Mouse (Mus musculus) skeletal muscle tissue, adult 2 months (tissue): ENCODE data around the gene Chadl.

ENCODE experiments used
- DNase-seq: peaks from one replicate; pipeline ENCODE4 v3.0.0-alpha.2; 2012; ENCODE audit warnings: low read depth, low spot score

Chadl gene

GRCm38 (mm10) chr15:81700601-81701000 is 3.5 kb upstream of the Chadl start:
- DNase-seq: no peak

- DNase-seq: no peak
These were observed 3.1 kb upstream of the Chadl start for GRCm38 (mm10) chr15:81700161-81700560.

GRCm38 (mm10) chr15:81698532-81698931 is 1.4 kb upstream of the Chadl start:
- DNase-seq: no peak

GRCm38 (mm10) chr15:81697847-81698246 is 760 bp upstream of the Chadl start:
- no peak for DNase-seq

GRCm38 (mm10) chr15:81694891-81695290 is 2.2 kb downstream of the Chadl start:
- DNase-seq: no peak

- DNase-seq: peak; percentile 66
These were observed 2.9 kb downstream of the Chadl start for GRCm38 (mm10) chr15:81693967-81694881.

GRCm38 (mm10) chr15:81693366-81693966 is 3.6 kb downstream of the Chadl start:
- DNase-seq: no peak

- DNase-seq: no peak
These were observed 16.7 kb downstream of the Chadl start for GRCm38 (mm10) chr15:81680301-81680805.

GRCm38 (mm10) chr15:81676637-81677036 is 20.4 kb downstream of the Chadl start:
- no peak for DNase-seq

- DNase-seq: no peak
These were observed 26.9 kb downstream of the Chadl start for GRCm38 (mm10) chr15:81670231-81670640.

GRCm38 (mm10) chr15:81666957-81667356 is 30.1 kb downstream of the Chadl start:
- DNase-seq: no peak

GRCm38 (mm10) chr15:81663697-81664561 is 33.2 kb downstream of the Chadl start, which contains the start of gene L3mbtl2:
Gene L3mbtl2, plus strand, starts transcription at chr15:81663889.
- DNase-seq: peak; percentile 80

- DNase-seq: no peak
These were observed 33.8 kb downstream of the Chadl start for GRCm38 (mm10) chr15:81663281-81663680.

- no peak for DNase-seq
These were observed 35.4 kb downstream of the Chadl start for GRCm38 (mm10) chr15:81661701-81662100.

GRCm38 (mm10) chr15:81650636-81651035 is 46.5 kb downstream of the Chadl start:
- no peak for DNase-seq

GRCm38 (mm10) chr15:81649516-81650455 is 47.3 kb downstream of the Chadl start:
- DNase-seq: peak; percentile 63
